In genomic region chr1:135913657-135914056, GRCm38 (mm10) we compare ENCODE assay signal across 29 mouse cellular contexts. TPM values are rescaled to one million over a fixed set of nuclear protein-coding genes. Genes with fewer than 3 reads are reported as not detected.
DNase-seq lines count a peak whose midpoint lies in the region; ATAC-seq and TF ChIP-seq lines count a peak whose summit lies in the region.
"Had no signal": no experiment of that assay in that cellular context is flagged by ENCODE, and none has a peak within 500 bp of the region (broad histone marks: within the 10 kb centered on the region; RNA-seq: fewer than 3 reads in every experiment).

No protein-coding gene starts in this region.

- intact Hi-C loops in gastrocnemius, adult 2 months (cut with DNase I), result no loop called here
- intact Hi-C loops in gastrocnemius, postnatal 36 days (cut with DNase I), result no loop called here

- ATAC-seq in common myeloid progenitor, adult 5-6 weeks (replicated peaks; ENCODE audit: low read depth, poor library complexity, severe bottlenecking), result peak; percentile 82
- peak; percentile 87 for ATAC-seq in megakaryocyte progenitor cell, adult 5-6 weeks (replicated peaks; ENCODE audit: poor library complexity)
- ATAC-seq in forebrain, embryonic 11.5 days (replicated peaks; ENCODE audit: low FRiP score), result no peak
- ATAC-seq in forebrain, embryonic 15.5 days (replicated peaks), result no peak
- ATAC-seq: forebrain, embryonic 13.5 days; forebrain, postnatal 0 days; intestine, postnatal 0 days; Patski had no signal

- no peak overlapping the region for H3K9ac ChIP-seq in forebrain, embryonic 11.5 days (ENCODE audit: low read length)
- H3K9ac ChIP-seq in forebrain, embryonic 15.5 days (replicated peaks), result no peak overlapping the region
- H3K9ac ChIP-seq: forebrain, embryonic 13.5 days; forebrain, postnatal 0 days; hindbrain, embryonic 12.5 days; hindbrain, embryonic 15.5 days had no signal

- peaks cover 43% of the 10 kb centered on the region for H3K27me3 ChIP-seq in forebrain, embryonic 11.5 days (ENCODE audit: control insufficient read depth, insufficient read depth, low read length)
- peaks cover 35% of the 10 kb centered on the region for H3K27me3 ChIP-seq in forebrain, embryonic 15.5 days

- peak; percentile 7 for DNase-seq in gastrocnemius, adult 2 months
- DNase-seq in gastrocnemius, postnatal 36 days, result no peak
- no peak for DNase-seq in forebrain, embryonic 11.5 days (ENCODE audit: low spot score)
- DNase-seq: adrenal gland, postnatal 10 days; adrenal gland, postnatal 36 days; B cell, adult 2 months; cerebellum, adult 18-20 months; cerebellum, adult 9-10 months; cerebellum, postnatal 25 days; embryo, embryonic 11 days; forebrain, postnatal 0 days; gastrocnemius, postnatal 10 days; heart, adult 11 months had no signal

- TF ChIP-seq CTCF in gastrocnemius, adult 2 months (IDR thresholded peaks at IDR 0.05), result no peak

- no peaks in the 10 kb centered on the region for H3K4me1 ChIP-seq in forebrain, embryonic 11.5 days (replicated peaks; ENCODE audit: control insufficient read depth, insufficient read depth, low read length)
- H3K4me1 ChIP-seq in forebrain, embryonic 15.5 days, result peaks cover 5% of the 10 kb centered on the region

- no peak overlapping the region for H3K4me3 ChIP-seq in gastrocnemius, adult 2 months
- no peak overlapping the region for H3K4me3 ChIP-seq in forebrain, embryonic 11.5 days (ENCODE audit: low read depth, low read length)
- H3K4me3 ChIP-seq in forebrain, embryonic 15.5 days, result no peak overlapping the region
- H3K4me3 ChIP-seq: erythroblast, embryonic 14.5 days; forebrain, embryonic 13.5 days; hindbrain, embryonic 12.5 days; hindbrain, embryonic 15.5 days had no signal

- WGBS in forebrain, embryonic 11.5 days, result 79% methylated on average over 4 of the region's 4 CpGs
- 69% methylated on average over 4 of the region's 4 CpGs for WGBS in forebrain, embryonic 15.5 days

- H3K36me3 ChIP-seq in forebrain, embryonic 11.5 days (ENCODE audit: control insufficient read depth, insufficient read depth, low read length), result no peaks in the 10 kb centered on the region
- no peaks in the 10 kb centered on the region for H3K36me3 ChIP-seq in forebrain, embryonic 15.5 days
- H3K36me3 ChIP-seq: G1E; hindbrain, embryonic 12.5 days; hindbrain, embryonic 15.5 days had no signal

- H3K27ac ChIP-seq in gastrocnemius, adult 2 months, result no peak overlapping the region
- no peak overlapping the region for H3K27ac ChIP-seq in forebrain, embryonic 11.5 days (ENCODE audit: low read depth, low read length)
- H3K27ac ChIP-seq in forebrain, embryonic 15.5 days (replicated peaks), result no peak overlapping the region
- H3K27ac ChIP-seq: forebrain, embryonic 13.5 days; hindbrain, embryonic 12.5 days; hindbrain, embryonic 15.5 days had no signal

- no peak overlapping the region for H3K4me2 ChIP-seq in forebrain, embryonic 11.5 days (ENCODE audit: low read depth, low read length, severe bottlenecking)
- no peak overlapping the region for H3K4me2 ChIP-seq in forebrain, embryonic 15.5 days (replicated peaks)
- H3K4me2 ChIP-seq: forebrain, embryonic 13.5 days; heart, embryonic 11.5 days; hindbrain, embryonic 12.5 days; hindbrain, embryonic 15.5 days had no signal

- H3K9me3 ChIP-seq in forebrain, embryonic 11.5 days (ENCODE audit: control insufficient read depth, low read length), result no peaks in the 10 kb centered on the region
- H3K9me3 ChIP-seq in forebrain, embryonic 15.5 days, result no peaks in the 10 kb centered on the region
- H3K9me3 ChIP-seq: forebrain, embryonic 13.5 days; G1E; hindbrain, embryonic 12.5 days; hindbrain, embryonic 15.5 days had no signal

RNA-seq across cellular contexts. Expression of gene Pkp1, which starts 5.3 kb away (rescaled TPM):
- total RNA-seq in gastrocnemius, adult 2 months (2021), result not detected
- total RNA-seq in gastrocnemius, postnatal 36 days (2021), result under 1 TPM in 1 of 2 experiments, not detected in 1; 0.23 TPM
- not detected in 2 replicates for total RNA-seq in common myeloid progenitor, adult 5-6 weeks (2017)
- not detected in 2 replicates for total RNA-seq in megakaryocyte progenitor cell, adult 5-6 weeks (2015)
- not detected in 2 replicates for total RNA-seq in megakaryocyte progenitor cell, adult 5-6 weeks (2017)
- 0.11 TPM in 1 of 2 replicates, not detected in the other for polyA plus RNA-seq in forebrain, embryonic 11.5 days (2014; fragmentation: Nextera tagmentation; extraction: Ambion mirVana)
- not detected in 2 replicates for polyA plus RNA-seq in forebrain, embryonic 15.5 days (2015; fragmentation: Nextera tagmentation; extraction: Ambion mirVana)
- total RNA-seq: adrenal gland, adult 18-20 months; adrenal gland, postnatal 10 days; adrenal gland, postnatal 36 days; CH12.LX; heart, adult 8-10 months; heart, postnatal 25 days; hematopoietic stem cell, adult 5-6 weeks had no signal
- polyA plus RNA-seq: erythroblast, embryonic 14.5 days; forebrain, embryonic 13.5 days; G1E had no signal

Comparison
In these comparisons a context has a peak if more than half of its experiments do, and no peak if none do; other contexts are left out.
1. ATAC-seq: peak in common myeloid progenitor, adult 5-6 weeks (single experiment) and megakaryocyte progenitor cell, adult 5-6 weeks (single experiment); none in forebrain, embryonic 11.5 days (single experiment) and forebrain, embryonic 15.5 days (single experiment).